Mouse (Mus musculus) erythroblast, embryonic 14.5 days (primary cell): ENCODE data around the gene Ccdc62.

ENCODE experiments used
- GATA1 ChIP-seq: IDR thresholded peaks from 2 replicates; pipeline ENCODE4 v1.6.1; 2012; ENCODE audit warnings: low read length, inconsistent platforms, mixed read lengths
- TAL1 ChIP-seq: IDR thresholded peaks from 3 replicates; pipeline ENCODE4 v1.6.1; 2012; ENCODE audit warnings: low read length, inconsistent platforms, mixed read lengths

DNA sequence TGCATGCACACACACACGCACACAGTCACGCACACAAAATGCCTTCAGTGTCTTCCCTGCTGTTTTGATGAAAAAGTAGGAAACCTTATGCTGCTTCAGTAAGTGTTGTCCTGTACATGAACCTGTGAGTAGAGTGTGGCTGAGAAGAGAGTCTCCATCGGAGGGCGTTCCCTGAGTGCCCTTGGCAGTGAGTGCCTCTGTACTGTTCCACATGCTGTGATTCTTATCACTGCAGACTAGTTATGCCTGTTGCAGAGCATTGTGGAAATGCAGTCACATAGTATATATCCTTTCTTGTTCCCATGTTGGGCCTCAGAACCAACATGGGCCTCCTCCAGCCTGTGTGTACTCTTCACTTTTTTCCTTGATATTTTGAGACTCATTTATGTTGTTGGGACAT, 33.7 kb downstream of the Ccdc62 start:
- no peak for TF ChIP-seq TAL1
- TF ChIP-seq GATA1: no peak
